Mouse (Mus musculus) G1E-ER4 (cell line): ENCODE data around the gene Olfr370. TPM values are rescaled to one million over a fixed set of nuclear protein-coding genes. Genes with fewer than 3 reads are reported as not detected.

Experiments used
- GATA1 ChIP-seq: IDR thresholded peaks from one replicate; pipeline ENCODE4 v1.8.0; 2012; ENCODE audit warnings: low read length, inconsistent platforms
- polyA plus RNA-seq: library from polyadenylated mRNA; stranded (reverse); fragments of >175 nt; gene quantifications from 2 replicates; pipeline ENCODE4 v1.2.3, GENCODE M21; 2012

Gene Olfr370
- not detected in 2 replicates for polyA plus RNA-seq

- no peak for TF ChIP-seq GATA1
Measured at GRCm38 (mm10) chr8:83535736-83536135, at the start of gene Olfr370. Gene Olfr370, plus strand, starts transcription at chr8:83535780.

GRCm38 (mm10) chr8:83511696-83512095, 23.9 kb upstream of the Olfr370 start:
- no peak for TF ChIP-seq GATA1

GRCm38 (mm10) chr8:83520432-83520831, 15.1 kb upstream of the Olfr370 start:
- TF ChIP-seq GATA1 = no peak

DNA sequence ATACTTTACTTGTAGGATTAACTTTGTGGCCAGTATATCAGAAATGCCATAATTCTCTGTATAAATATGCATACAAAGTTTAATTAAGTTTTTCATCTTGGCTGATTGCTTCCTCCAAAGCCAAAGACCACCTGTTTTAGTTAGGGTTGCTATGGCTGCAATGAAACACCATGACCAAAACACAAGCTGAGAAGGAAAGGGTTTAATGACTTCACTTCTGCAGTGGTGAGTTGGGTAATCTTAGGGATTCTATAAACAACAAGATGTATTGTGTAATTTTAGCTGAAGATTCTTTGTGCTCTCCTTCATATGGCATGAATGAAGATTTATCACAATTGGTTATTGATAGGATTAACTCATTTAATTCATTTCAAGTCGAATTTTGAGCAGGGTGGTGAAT, 14.3 kb upstream of the Olfr370 start:
- no peak for TF ChIP-seq GATA1

- TF ChIP-seq GATA1 = no peak
Measured at GRCm38 (mm10) chr8:83534802-83535201, 778 bp upstream of the Olfr370 start.

- no peak for TF ChIP-seq GATA1
Measured at GRCm38 (mm10) chr8:83562669-83563068, 27.1 kb downstream of the Olfr370 start.

DNA sequence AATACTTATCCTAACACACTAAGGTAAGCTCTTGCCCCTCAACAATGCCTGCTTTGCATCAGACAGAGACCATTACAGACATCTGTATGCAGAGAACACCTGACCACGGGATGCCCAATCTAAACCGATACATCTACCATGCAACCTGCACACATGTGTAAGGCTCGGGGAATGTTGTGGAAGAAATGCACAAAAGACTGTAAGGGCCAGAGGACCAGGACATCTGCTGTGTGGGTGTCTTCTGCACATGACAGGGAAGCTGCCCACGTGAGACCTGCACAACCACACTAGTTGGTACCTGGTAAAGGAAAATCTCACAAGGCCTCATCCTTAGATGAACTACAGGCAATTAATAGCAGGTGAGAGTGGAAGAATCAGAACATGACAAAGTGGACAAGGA, 27.7 kb downstream of the Olfr370 start:
- no peak for TF ChIP-seq GATA1

DNA sequence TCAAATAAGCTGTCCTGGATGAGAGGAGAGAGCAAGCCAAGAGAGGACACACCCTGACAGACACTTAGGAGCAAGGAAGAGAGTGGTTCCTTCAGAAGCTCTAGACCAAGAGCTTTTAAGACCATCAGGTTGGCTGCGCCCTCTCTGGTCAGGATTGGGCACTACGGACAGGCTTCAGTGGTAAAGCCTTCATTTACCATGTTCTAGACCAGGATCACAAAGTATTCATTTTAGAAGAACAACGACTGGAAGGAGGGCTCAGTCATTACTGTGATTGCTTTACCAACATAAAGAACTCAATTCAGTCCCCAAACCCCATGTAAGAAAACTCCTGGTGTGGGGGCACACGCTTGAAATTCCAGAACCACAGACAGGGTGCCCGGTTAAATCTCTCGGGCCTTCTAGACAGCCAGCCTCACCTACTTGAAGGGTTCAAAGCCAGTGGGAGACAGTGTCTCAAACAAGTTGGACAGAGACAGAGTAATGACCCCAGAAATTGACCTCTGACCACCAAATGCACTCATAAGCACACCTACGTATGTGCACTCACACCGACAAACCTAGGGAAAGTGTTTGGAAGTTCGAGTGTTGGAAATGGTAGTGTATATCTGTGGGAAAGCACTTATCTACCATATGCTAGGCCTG, 30.3 kb downstream of the Olfr370 start:
- no peak for TF ChIP-seq GATA1

DNA sequence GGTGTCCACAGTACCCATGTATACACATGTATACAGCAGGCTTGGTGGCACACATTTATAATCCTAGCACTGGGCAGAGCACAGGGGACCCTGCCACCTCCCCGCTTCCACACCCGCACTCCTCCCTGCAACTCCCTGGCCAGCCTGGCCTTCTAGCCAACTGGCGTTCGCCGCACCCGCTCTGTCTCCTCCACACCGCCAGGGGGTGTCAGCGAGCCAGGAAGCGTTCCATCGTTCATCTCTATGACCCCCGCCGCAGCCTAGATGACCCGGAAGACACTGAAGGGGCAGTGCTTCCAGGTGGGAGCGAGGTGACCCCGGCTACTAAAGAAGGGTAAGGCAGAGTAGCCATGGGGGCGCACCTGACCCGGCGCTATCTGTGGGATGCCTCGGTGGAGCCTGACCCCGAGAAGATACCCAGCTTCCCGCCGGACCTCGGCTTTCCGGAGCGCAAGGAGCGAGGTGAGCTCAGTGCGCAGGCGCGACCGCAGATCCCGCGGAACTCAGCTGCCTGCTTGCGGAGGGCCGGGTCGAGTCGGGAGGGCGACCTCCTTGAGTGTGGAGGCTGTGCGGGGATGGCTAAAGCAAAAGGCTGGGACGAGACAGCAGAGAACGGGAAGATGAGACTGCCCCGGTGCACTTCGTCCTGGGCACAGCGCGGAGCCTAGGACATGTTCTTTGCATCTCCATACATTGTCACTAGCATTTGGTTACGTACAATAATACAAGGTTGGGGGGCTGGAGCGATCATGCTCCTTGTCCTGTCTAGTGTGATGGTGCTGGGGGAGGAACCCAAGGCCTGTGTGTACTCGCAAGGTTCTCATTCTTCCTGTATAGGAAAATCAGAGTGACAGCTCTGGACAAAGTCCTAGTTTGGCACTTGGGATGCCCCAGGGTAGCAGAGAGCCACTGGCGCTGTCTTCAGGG, 31.2 kb downstream of the Olfr370 start, which contains the start of gene Ndufb7:
Ndufb7 (plus strand) TSS at position 203 of the 927 bp plus-strand sequence.
- no peak for TF ChIP-seq GATA1

DNA sequence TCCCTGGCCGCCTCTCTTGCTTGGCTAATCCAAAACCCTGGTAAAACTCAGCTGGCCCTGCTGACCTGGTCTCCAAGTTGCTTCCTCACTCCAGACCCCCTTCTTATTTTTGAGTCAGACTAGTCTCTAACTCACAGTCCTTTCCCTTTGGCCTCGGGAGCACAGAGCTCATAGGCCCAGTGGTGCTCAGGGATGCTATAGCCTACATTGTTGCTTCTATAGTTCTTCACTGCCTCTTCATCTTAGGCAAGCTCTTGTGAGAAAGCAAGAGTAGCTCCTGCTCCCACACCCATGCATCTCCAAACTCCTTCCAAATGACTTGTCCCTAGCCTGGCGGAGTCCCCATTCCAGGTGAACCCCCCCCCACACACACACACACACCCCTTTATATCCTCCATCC, 32.1 kb downstream of the Olfr370 start:
- TF ChIP-seq GATA1 = no peak

- no peak for TF ChIP-seq GATA1
Measured at GRCm38 (mm10) chr8:83568128-83568527, 32.5 kb downstream of the Olfr370 start.

DNA sequence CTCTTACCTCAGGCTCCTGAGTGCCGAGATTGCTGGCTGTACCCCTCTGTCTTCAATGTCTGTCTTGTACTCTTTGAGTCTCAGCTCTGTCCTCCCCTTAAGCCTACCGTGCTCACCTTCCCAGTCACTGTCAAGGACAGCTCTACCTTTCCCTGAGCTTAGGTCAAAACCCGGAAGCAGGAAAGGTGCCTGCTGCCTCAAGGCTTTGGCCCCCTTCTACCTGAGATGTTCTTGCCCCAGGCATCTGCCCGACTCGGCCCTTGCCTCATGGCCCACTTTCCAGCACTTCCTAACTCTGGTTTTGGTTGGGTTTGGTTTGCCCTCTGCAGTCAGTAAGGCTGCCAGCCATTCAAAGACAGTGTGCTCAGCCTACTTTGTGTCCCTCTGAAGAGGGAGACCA, 33.2 kb downstream of the Olfr370 start:
- no peak for TF ChIP-seq GATA1

DNA sequence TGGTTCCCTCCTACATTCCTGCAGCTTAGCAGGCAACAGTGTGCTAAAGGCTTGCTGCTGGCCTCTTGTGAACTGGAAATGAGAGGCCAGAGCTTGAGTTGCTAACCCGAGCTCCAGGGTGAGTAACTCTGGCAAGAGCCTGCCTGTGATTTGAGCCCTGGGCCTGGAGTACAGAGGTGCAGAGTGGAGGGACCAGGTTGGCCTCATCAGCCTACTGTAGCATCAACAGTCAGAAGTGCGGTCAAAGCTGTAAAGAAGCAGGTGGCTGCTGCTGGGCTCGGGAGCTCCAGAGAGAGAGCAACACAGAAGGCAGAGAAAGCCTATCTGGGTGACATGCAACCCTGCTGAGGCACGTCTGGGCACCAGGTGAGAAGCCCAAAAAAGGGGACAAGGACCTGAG, 33.6 kb downstream of the Olfr370 start:
- no peak for TF ChIP-seq GATA1

GRCm38 (mm10) chr8:83570272-83571000, 34.9 kb downstream of the Olfr370 start:
- TF ChIP-seq GATA1 = no peak

GRCm38 (mm10) chr8:83571791-83572190, 36.2 kb downstream of the Olfr370 start:
- no peak for TF ChIP-seq GATA1

DNA sequence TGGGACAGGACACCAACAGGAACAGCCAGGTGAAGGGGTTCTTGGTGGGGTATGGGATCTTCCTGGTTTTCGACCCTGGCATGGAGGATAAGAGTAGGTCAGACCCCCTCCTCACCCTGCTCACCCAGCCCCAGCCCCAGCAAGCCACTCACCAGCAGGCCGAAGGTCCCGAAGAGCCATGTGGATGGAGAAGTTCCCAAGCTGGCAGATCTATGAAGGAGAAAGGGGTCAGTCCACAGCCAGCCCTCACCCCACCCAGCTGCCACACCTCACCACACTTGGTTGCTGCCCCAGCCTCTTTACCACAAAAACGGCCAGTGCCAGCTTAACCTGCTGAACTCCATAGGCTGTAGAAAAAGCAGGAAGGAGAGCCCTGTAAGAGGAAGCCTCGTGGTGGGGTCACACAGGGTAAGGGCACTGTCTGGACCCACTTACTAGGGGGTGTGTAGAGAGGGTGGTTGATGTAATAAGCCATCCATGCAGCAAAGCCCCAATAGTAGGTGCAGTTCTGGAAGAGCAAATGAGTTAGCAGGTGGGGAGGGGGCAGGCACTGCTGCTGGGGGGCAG, 36.7 kb downstream of the Olfr370 start:
- TF ChIP-seq GATA1 = no peak
